Mouse (Mus musculus) heart, embryonic 15.5 days (tissue): Measurements from ENCODE around the gene Tmem95. TPM values are rescaled to one million over a fixed set of nuclear protein-coding genes. Genes with fewer than 3 reads are reported as not detected.

ENCODE experiments used
- ATAC-seq: fragments of 200-750 bp; cut with Nextera tagmentation; replicated peaks from 2 replicates; pipeline ENCODE4 v1.8.0; 2017; ENCODE audit warnings: low read depth, moderate TSS enrichment; ENCODE audit not compliant: insufficient number of reproducible peaks, insufficient read depth, low FRiP score
- H3K27ac ChIP-seq: fragments of 300-500 bp; sonication (generic); 2 replicates; pipeline ENCODE4 v1.5.1; 2015; ENCODE audit warnings: mild to moderate bottlenecking, inconsistent platforms
- H3K27me3 ChIP-seq: fragments of 300-500 bp; sonication (generic); 2 replicates; pipeline ENCODE4 v1.6.1; 2015; ENCODE audit warnings: inconsistent platforms
- H3K36me3 ChIP-seq: fragments of 300-500 bp; sonication (generic); 2 replicates; pipeline ENCODE4 v1.6.1; 2015; ENCODE audit warnings: mild to moderate bottlenecking, inconsistent platforms
- H3K4me1 ChIP-seq: fragments of 300-500 bp; sonication (generic); replicated peaks from 2 replicates; pipeline ENCODE4 v1.6.1; 2015; ENCODE audit warnings: inconsistent platforms
- H3K4me2 ChIP-seq: fragments of 300-500 bp; sonication (generic); 2 replicates; pipeline ENCODE4 v1.6.1; 2015; ENCODE audit warnings: inconsistent platforms, mild to moderate bottlenecking, moderate library complexity
- H3K4me3 ChIP-seq: fragments of 300-500 bp; sonication (generic); 2 replicates; pipeline ENCODE4 v1.5.1; 2015; ENCODE audit warnings: mild to moderate bottlenecking, inconsistent platforms
- H3K9ac ChIP-seq: fragments of 300-500 bp; sonication (generic); 2 replicates; pipeline ENCODE4 v1.6.1; 2015; ENCODE audit warnings: mild to moderate bottlenecking, inconsistent platforms
- H3K9me3 ChIP-seq: fragments of 300-500 bp; sonication (generic); replicated peaks from 2 replicates; pipeline ENCODE4 v1.6.1; 2016; ENCODE audit warnings: inconsistent platforms
- WGBS: fragments of 180-500 bp; shearing (Covaris S2); methylation state at CpG from one replicate; pipeline ENCODE4 v1.1.7; 2015; ENCODE audit warnings: mixed read lengths; 5-methylcytosine and 5-hydroxymethylcytosine counted together
- polyA plus RNA-seq: library from polyadenylated mRNA; unstranded; fragments of >200 nt; fragmentation: Nextera tagmentation; extraction: Ambion mirVana; gene quantifications from 2 replicates; pipeline ENCODE4 v1.2.1, GENCODE M21; 2015

Gene Tmem95
- polyA plus RNA-seq, 1 experiment from 2014 or later, result not detected

DNA sequence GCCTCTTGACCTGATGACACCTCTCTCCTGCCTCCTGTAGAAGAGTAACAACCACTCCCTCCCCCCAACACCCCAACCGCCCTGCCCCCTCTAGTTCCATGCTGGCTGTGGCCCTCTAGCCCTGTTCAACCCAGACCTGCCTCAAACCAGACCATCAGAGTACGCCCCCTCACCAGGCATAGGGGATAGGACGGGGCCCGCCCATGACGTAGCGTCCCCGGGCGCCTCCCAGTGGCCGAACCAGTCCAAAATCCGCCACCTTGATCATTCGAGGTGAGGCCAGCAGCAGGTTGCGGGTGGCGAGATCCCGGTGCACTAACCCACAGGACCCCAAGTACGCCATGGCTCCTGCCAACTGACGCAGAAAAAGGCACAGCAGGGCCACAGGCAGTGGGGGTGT, 22.5 kb downstream of the Tmem95 start:
- Histone ChIP-seq H3K4me3 (no peak overlapping the region), H3K4me2 (no peak overlapping the region), H3K9me3 (no peaks in the 10 kb centered on the region), H3K9ac (no peak overlapping the region), H3K27ac (no peak overlapping the region), H3K36me3 (peaks cover 20% of the 10 kb centered on the region), H3K27me3 (peaks cover 29% of the 10 kb centered on the region), H3K4me1 (peaks cover 24% of the 10 kb centered on the region)
- ATAC-seq, result peak; percentile 45; the same call in 1 of the 2 replicates
- 20% methylated on average over 16 of the region's 16 CpGs for WGBS

- no peak overlapping the region for H3K9ac ChIP-seq
- H3K36me3 ChIP-seq, result peaks cover 26% of the 10 kb centered on the region
- no peak overlapping the region for H3K4me2 ChIP-seq
- H3K27me3 ChIP-seq, result peaks cover 26% of the 10 kb centered on the region
- peaks cover 25% of the 10 kb centered on the region for H3K4me1 ChIP-seq
- H3K9me3 ChIP-seq, result no peaks in the 10 kb centered on the region
- 81% methylated on average over 10 of the region's 10 CpGs for WGBS
- no peak overlapping the region for H3K4me3 ChIP-seq
- H3K27ac ChIP-seq, result no peak overlapping the region
- ATAC-seq, result no peak
Measured at GRCm38 (mm10) chr11:69854680-69855079, 23.1 kb downstream of the Tmem95 start.

- Histone ChIP-seq H3K4me1 (peaks cover 25% of the 10 kb centered on the region), H3K4me3 (no peak overlapping the region), H3K9me3 (no peaks in the 10 kb centered on the region), H3K27me3 (peaks cover 22% of the 10 kb centered on the region), H3K4me2 (no peak overlapping the region), H3K27ac (no peak overlapping the region), H3K36me3 (peaks cover 33% of the 10 kb centered on the region), H3K9ac (no peak overlapping the region)
- peak; percentile 47; the same call in 1 of the 2 replicates for ATAC-seq
- WGBS, result 36% methylated on average over 7 of the region's 7 CpGs
Measured at GRCm38 (mm10) chr11:69853994-69854393, 23.8 kb downstream of the Tmem95 start.

DNA sequence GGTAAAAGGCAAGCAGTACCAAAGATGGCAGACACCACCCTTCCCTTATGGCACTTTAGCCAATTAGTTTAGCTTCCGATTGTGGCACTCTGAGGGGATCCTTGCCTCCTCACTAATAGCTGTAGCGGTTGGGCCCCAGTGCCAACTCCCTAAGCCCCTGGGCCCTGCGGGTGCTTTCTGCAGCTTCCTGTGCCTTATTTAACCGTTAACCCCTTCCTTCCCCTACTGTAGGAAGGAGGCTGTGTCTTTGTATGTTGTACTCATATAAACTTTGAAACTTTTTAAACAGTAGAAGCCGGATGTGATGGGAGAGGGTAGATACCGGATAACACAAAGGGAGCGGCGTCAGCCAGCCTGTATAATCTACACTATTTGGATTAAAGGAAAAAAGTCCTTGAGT, 27.1 kb downstream of the Tmem95 start:
- Histone ChIP-seq H3K4me1 (peaks cover 40% of the 10 kb centered on the region), H3K9ac (no peak overlapping the region), H3K27ac (no peak overlapping the region), H3K27me3 (no peaks in the 10 kb centered on the region), H3K4me3 (no peak overlapping the region), H3K36me3 (peaks cover 43% of the 10 kb centered on the region), H3K9me3 (no peaks in the 10 kb centered on the region), H3K4me2 (no peak overlapping the region)
- 75% methylated on average over 8 of the region's 8 CpGs for WGBS
- no peak for ATAC-seq

- H3K4me1 ChIP-seq, result peaks cover 41% of the 10 kb centered on the region
- H3K27me3 ChIP-seq, result no peaks in the 10 kb centered on the region
- H3K4me2 ChIP-seq, result no peak overlapping the region
- no peak overlapping the region for H3K9ac ChIP-seq
- no peaks in the 10 kb centered on the region for H3K9me3 ChIP-seq
- H3K27ac ChIP-seq, result no peak overlapping the region
- no peak for ATAC-seq
- H3K4me3 ChIP-seq, result no peak overlapping the region
- H3K36me3 ChIP-seq, result peaks cover 43% of the 10 kb centered on the region
- 92% methylated on average over 15 of the region's 15 CpGs for WGBS
Measured at GRCm38 (mm10) chr11:69849884-69850283, 27.9 kb downstream of the Tmem95 start.

DNA sequence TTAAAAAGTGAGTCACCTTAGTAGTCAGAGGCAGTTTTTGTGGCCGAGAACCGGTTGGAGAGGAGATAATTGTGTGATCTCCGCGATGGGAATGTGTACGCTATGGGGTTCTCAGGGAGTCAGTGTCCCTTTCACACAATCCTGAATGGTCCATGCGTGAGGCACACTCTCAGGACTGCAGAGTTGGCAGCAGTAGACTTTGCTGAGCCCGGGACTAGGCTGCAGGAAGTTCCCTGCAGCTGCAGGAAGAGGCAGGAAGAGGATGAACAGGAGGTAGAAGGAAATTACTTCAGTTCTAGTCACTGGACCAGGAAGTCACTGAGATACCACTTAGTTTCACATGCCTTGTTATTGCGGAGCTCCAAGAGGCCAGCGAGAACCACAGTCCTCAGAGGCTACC, 28.7 kb downstream of the Tmem95 start:
- no peak overlapping the region for H3K9ac ChIP-seq
- H3K4me3 ChIP-seq, result no peak overlapping the region
- no peaks in the 10 kb centered on the region for H3K9me3 ChIP-seq
- no peak for ATAC-seq
- WGBS, result 79% methylated on average over 9 of the region's 9 CpGs
- no peaks in the 10 kb centered on the region for H3K27me3 ChIP-seq
- H3K4me2 ChIP-seq, result no peak overlapping the region
- peaks cover 43% of the 10 kb centered on the region for H3K36me3 ChIP-seq
- H3K27ac ChIP-seq, result peak overlapping the region; percentile 53; the same call in 1 of the 2 replicates
- peaks cover 40% of the 10 kb centered on the region for H3K4me1 ChIP-seq

- WGBS, result 94% methylated on average over 6 of the region's 6 CpGs
Measured at GRCm38 (mm10) chr11:69848021-69848420, 29.8 kb downstream of the Tmem95 start.

GRCm38 (mm10) chr11:69846738-69847688, 30.8 kb downstream of the Tmem95 start:
- Histone ChIP-seq H3K36me3 (peaks cover 37% of the 10 kb centered on the region), H3K27ac (peak overlapping the region; percentile 97), H3K9ac (peak overlapping the region; percentile 76), H3K9me3 (no peaks in the 10 kb centered on the region), H3K4me1 (peaks cover 29% of the 10 kb centered on the region), H3K4me2 (peak overlapping the region; percentile 82), H3K4me3 (peak overlapping the region; percentile 88), H3K27me3 (no peaks in the 10 kb centered on the region)
- 11% methylated on average over 37 of the region's 37 CpGs for WGBS
- peak; percentile 29 for ATAC-seq

More at GRCm38 (mm10) chr11:69848021-69848420, 29.8 kb downstream of the Tmem95 start:
- no peaks in the 10 kb centered on the region for H3K9me3 ChIP-seq
- H3K36me3 ChIP-seq, result peaks cover 43% of the 10 kb centered on the region
- no peaks in the 10 kb centered on the region for H3K27me3 ChIP-seq
- peak overlapping the region; percentile 76; the same call in 1 of the 2 replicates for H3K9ac ChIP-seq
- H3K4me3 ChIP-seq, result peak overlapping the region; percentile 88
- no peak overlapping the region for H3K27ac ChIP-seq
- ATAC-seq, result no peak
- peak overlapping the region; percentile 82 for H3K4me2 ChIP-seq
- H3K4me1 ChIP-seq, result peaks cover 30% of the 10 kb centered on the region

- Histone ChIP-seq H3K36me3 (peaks cover 31% of the 10 kb centered on the region), H3K4me3 (peak within 1 kb of the TSS; percentile 88), H3K9me3 (no peaks in the 10 kb centered on the region), H3K4me1 (peaks cover 29% of the 10 kb centered on the region), H3K4me2 (peak within 1 kb of the TSS; percentile 82), H3K27me3 (no peaks in the 10 kb centered on the region), H3K27ac (peak within 1 kb of the TSS; percentile 97), H3K9ac (peak within 1 kb of the TSS; percentile 76)
- WGBS, result under 1% methylated on average over 38 of the region's 38 CpGs
- peak; percentile 95 for ATAC-seq
Measured at GRCm38 (mm10) chr11:69846198-69846680, 31.6 kb downstream of the Tmem95 start, which contains the start of gene Plscr3. Gene Plscr3 (plus strand): TSS chr11:69846376.

DNA sequence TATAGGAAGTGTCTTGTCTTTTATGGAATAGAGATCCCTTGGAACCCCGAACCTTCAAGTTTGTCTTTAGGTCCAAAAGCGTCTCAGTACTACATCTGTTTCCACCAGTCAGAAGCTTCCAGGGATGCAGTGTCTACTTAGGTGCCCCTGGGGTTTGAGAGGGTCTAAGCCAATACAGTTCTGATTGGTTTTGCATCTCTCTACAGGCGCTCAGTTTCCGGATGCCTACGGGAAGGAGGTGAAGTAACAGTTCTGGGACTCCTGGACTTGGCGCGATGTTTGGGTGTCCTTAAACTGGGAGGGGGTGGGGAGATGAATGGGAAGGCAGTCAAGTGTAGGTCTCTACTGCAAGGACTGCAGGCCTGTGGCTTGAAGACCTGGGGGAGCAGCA, 39.1 kb downstream of the Tmem95 start:
- Histone ChIP-seq H3K4me3 (peak overlapping the region; percentile 72), H3K9me3 (no peaks in the 10 kb centered on the region), H3K9ac (peak overlapping the region; percentile 73), H3K27me3 (peaks cover 30% of the 10 kb centered on the region), H3K4me2 (peak overlapping the region; percentile 95), H3K36me3 (no peaks in the 10 kb centered on the region), H3K27ac (peak overlapping the region; percentile 85), H3K4me1 (peaks cover 43% of the 10 kb centered on the region)
- WGBS, result 2% methylated on average over 7 of the region's 7 CpGs
- no peak for ATAC-seq

GRCm38 (mm10) chr11:69837952-69838713, 39.7 kb downstream of the Tmem95 start, which contains the start of gene Tmem256:
Gene Tmem256 (plus strand): TSS chr11:69838514.
- H3K9ac ChIP-seq, result peak within 1 kb of the TSS; percentile 73
- H3K4me1 ChIP-seq, result peaks cover 48% of the 10 kb centered on the region
- H3K4me3 ChIP-seq, result peak within 1 kb of the TSS; percentile 72
- H3K27ac ChIP-seq, result peak within 1 kb of the TSS; percentile 85
- peak within 1 kb of the TSS; percentile 95 for H3K4me2 ChIP-seq
- ATAC-seq, result peak; percentile 91
- H3K36me3 ChIP-seq, result no peaks in the 10 kb centered on the region
- WGBS, result under 1% methylated on average over 34 of the region's 34 CpGs
- H3K9me3 ChIP-seq, result no peaks in the 10 kb centered on the region
- H3K27me3 ChIP-seq, result peaks cover 35% of the 10 kb centered on the region
